Mouse (Mus musculus) forebrain, embryonic 15.5 days (tissue): ENCODE measurements around the gene Golgb1. TPM values are rescaled to one million over a fixed set of nuclear protein-coding genes. Genes with fewer than 3 reads are reported as not detected.
A peak's percentile ranks its signal among the peaks of the same experiment; 100 is the strongest.

ENCODE experiments used
- ATAC-seq: fragments of 200-750 bp; cut with Nextera tagmentation; replicated peaks from 2 replicates; pipeline ENCODE4 v1.8.0; 2017; ENCODE audit warnings: mild to moderate bottlenecking, moderate TSS enrichment, moderate library complexity
- H3K27ac ChIP-seq: fragments of 300-500 bp; sonication (generic); replicated peaks from 2 replicates; pipeline ENCODE4 v1.5.1; 2015; ENCODE audit warnings: mild to moderate bottlenecking, inconsistent platforms
- H3K27me3 ChIP-seq: fragments of 300-500 bp; sonication (generic); 2 replicates; pipeline ENCODE4 v1.6.1; 2015; ENCODE audit warnings: inconsistent platforms
- H3K36me3 ChIP-seq: fragments of 300-500 bp; sonication (generic); 2 replicates; pipeline ENCODE4 v1.6.1; 2015; ENCODE audit warnings: mild to moderate bottlenecking, inconsistent platforms
- H3K4me1 ChIP-seq: fragments of 300-500 bp; sonication (generic); 2 replicates; pipeline ENCODE4 v1.6.1; 2015; ENCODE audit warnings: inconsistent platforms
- H3K4me2 ChIP-seq: fragments of 300-500 bp; sonication (generic); replicated peaks from 2 replicates; pipeline ENCODE4 v1.6.1; 2015; ENCODE audit warnings: mild to moderate bottlenecking, inconsistent platforms
- H3K4me3 ChIP-seq: fragments of 300-500 bp; sonication (generic); 2 replicates; pipeline ENCODE4 v1.5.1; 2015; ENCODE audit warnings: mild to moderate bottlenecking, inconsistent platforms
- H3K9ac ChIP-seq: fragments of 300-500 bp; sonication (generic); replicated peaks from 2 replicates; pipeline ENCODE4 v1.6.1; 2015; ENCODE audit warnings: mild to moderate bottlenecking, inconsistent platforms
- H3K9me3 ChIP-seq: fragments of 300-500 bp; sonication (generic); 2 replicates; pipeline ENCODE4 v1.6.1; 2016; ENCODE audit warnings: inconsistent platforms
- WGBS: fragments of 180-500 bp; shearing (Covaris S2); methylation state at CpG from one replicate; pipeline ENCODE4 v1.1.7; 2015; ENCODE audit warnings: mixed read lengths; 5-methylcytosine and 5-hydroxymethylcytosine counted together
- polyA plus RNA-seq: library from polyadenylated mRNA; unstranded; fragments of >200 nt; fragmentation: Nextera tagmentation; extraction: Ambion mirVana; gene quantifications from 2 replicates; pipeline ENCODE4 v1.2.1, GENCODE M21; 2015

The Golgb1 gene
- polyA plus RNA-seq, 1 experiment from 2014 or later, result 91.9 TPM

DNA sequence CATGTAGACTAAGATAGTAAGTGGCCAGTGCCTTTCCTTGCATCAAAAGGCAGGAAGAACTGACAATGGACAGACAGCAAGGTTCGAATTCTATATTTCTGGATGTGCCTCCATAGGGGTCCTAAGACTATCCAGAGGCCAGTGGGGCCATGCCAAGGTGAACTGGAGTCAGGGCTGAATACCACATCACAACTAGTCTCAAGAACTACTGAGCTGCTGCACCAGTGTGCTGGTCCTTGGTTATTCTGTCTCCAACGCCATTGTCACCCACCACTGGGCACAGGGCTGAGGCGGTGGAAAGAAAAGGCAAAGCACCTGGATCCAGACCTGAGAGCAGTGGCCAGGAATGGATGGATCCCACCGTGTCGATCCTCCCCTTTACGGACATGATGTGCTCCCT is 57.6 kb downstream of the Golgb1 start:
- Histone ChIP-seq H3K4me3 (no peak overlapping the region), H3K4me2 (no peak overlapping the region), H3K9me3 (no peaks in the 10 kb centered on the region), H3K36me3 (peaks cover 46% of the 10 kb centered on the region), H3K27ac (no peak overlapping the region), H3K4me1 (no peaks in the 10 kb centered on the region), H3K9ac (no peak overlapping the region), H3K27me3 (no peaks in the 10 kb centered on the region)
- 93% methylated on average over 6 of the region's 6 CpGs for WGBS
- no peak for ATAC-seq

DNA sequence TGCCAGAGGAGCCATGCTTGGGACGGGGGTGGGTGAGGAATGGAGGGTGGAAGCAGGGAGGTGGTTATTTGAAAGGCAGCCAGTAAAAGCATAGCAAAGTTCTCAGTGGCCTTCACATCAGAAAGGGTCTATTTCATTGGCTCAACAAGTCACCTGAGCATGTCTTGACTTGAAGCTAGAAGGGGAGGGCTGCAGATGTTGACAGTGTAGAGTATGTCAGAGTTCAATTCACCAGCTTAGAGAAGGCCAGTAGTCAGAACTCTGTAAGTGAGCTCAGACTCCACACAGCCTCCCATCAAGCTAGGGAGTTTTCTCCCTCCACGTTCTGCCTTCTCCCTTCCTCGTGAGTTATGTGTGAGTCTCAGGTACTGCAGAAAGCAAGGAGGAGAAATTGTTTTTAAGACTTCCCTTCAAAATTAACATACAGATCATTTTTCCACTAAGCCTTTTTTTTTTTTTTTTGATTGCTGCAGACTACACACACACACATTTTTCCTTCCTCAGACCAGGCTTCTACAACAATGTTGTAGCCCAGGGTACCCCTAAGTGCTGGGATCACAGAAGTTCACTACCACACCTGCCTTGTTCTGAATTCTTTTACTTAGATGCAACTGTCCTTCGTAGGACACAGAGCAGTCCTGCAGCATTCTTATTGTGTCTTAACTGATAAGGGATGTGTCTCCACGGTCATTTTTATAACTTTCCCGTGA is 59.3 kb downstream of the Golgb1 start:
- H3K4me3 ChIP-seq, result no peak overlapping the region
- no peak for ATAC-seq
- no peaks in the 10 kb centered on the region for H3K4me1 ChIP-seq
- H3K27me3 ChIP-seq, result no peaks in the 10 kb centered on the region
- H3K9ac ChIP-seq, result no peak overlapping the region
- H3K9me3 ChIP-seq, result no peaks in the 10 kb centered on the region
- no peak overlapping the region for H3K4me2 ChIP-seq
- H3K36me3 ChIP-seq, result peaks cover 28% of the 10 kb centered on the region
- 87% methylated on average over 6 of the region's 6 CpGs for WGBS
- H3K27ac ChIP-seq, result no peak overlapping the region

DNA sequence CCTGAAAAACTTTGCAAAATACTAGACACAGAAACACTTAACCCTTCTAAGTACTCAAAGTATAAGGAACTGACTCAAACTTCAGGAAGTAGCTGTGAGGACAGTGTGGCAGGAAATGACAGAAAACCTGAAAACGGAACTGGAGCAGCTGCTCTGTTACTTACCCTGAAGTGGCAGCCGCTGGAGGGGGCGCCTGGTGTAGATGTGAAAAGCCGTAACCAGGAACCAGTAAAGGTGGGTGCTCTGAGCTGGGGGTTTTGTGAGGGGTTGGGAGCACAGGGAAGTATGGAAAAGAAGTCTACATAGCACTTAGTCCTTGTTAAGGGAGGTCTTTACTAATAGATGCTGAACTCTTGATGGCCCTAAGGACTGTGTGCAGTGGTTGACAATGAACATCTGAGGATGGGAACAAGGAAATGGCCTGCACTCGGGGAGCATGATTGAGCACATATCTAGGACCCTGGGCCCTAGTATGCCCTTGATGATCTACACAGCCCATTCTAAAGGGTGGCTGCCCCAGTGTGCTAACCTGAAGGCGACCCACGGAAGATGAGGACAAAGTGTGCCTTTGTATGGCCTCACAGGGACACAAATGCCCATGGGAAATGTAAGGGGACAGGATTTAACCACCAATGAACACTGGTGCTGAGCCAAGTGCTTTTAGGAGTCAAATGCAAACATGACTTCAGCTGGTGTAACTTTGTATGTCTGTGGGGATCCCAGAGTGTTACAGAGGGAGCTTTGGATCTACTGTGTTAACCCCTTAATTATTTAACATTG is 60.1 kb downstream of the Golgb1 start, which contains the start of gene Hcls1:
Gene Hcls1 (plus strand): TSS at position 143 of the 780 bp plus-strand sequence.
- Histone ChIP-seq H3K9ac (no peak within 1 kb of the TSS), H3K4me3 (no peak within 1 kb of the TSS), H3K4me1 (no peaks in the 10 kb centered on the region), H3K9me3 (no peaks in the 10 kb centered on the region), H3K36me3 (peaks cover 21% of the 10 kb centered on the region), H3K27ac (no peak within 1 kb of the TSS), H3K4me2 (no peak within 1 kb of the TSS), H3K27me3 (no peaks in the 10 kb centered on the region)
- WGBS, result 78% methylated on average over 7 of the region's 7 CpGs
- no peak for ATAC-seq

DNA sequence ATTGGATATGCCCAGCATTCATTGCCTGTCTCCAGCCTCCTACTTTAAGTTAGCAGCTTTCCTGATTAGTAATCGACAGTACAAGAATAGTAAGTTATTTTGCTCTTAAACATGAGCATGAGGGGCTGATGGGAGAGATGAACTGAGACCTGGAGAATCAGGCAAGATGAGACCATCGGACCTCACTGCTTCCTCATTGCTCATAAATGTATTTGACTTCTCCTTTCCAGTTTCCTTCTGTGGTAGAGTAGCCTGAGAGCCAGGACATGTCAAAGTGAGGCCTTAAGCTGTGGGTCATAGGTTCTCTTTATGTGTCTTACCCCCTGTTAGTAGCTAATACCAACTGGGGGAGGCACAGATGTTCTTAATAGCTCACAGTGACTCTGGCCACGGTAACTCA is 60.9 kb downstream of the Golgb1 start:
- no peak overlapping the region for H3K9ac ChIP-seq
- peaks cover 14% of the 10 kb centered on the region for H3K36me3 ChIP-seq
- no peaks in the 10 kb centered on the region for H3K9me3 ChIP-seq
- H3K4me3 ChIP-seq, result no peak overlapping the region
- no peaks in the 10 kb centered on the region for H3K27me3 ChIP-seq
- ATAC-seq, result no peak
- H3K4me1 ChIP-seq, result no peaks in the 10 kb centered on the region
- H3K27ac ChIP-seq, result no peak overlapping the region
- WGBS, result 91% methylated on average over 3 of the region's 3 CpGs
- H3K4me2 ChIP-seq, result no peak overlapping the region

DNA sequence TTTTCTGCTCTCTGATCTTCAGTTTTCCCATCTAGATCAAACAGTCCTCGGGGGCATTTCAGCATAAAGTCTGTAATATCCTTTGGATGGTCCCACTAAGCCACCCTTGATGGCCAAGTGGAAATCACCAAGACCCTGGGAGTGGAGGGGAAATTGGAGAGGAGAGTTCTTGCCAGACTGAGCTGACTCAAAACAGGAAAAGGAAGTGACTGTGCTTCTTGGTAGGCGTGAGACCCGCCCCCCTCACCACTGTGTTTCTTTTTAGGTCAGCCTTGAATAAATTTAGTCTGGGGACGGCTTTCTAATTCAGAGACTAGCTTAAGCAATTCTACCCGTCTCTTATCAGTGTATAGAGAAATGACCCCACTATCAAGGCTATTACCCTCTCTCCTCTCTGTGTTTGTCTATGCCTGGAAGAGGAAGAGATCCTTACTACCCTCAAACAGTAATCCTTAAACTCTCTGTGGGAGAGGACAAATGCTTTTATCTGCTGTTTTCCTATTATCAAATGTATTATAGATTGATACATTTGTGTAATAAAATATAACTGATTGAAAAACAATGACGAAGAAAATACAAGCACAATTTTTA is 66.3 kb downstream of the Golgb1 start:
- 83% methylated on average over 6 of the region's 6 CpGs for WGBS
- no peak for ATAC-seq
- H3K4me3 ChIP-seq, result no peak overlapping the region
- no peak overlapping the region for H3K9ac ChIP-seq
- peaks cover 4% of the 10 kb centered on the region; the same call in 1 of the 2 replicates for H3K4me1 ChIP-seq
- H3K27ac ChIP-seq, result no peak overlapping the region
- no peaks in the 10 kb centered on the region for H3K36me3 ChIP-seq
- H3K4me2 ChIP-seq, result no peak overlapping the region
- no peaks in the 10 kb centered on the region for H3K9me3 ChIP-seq
- no peaks in the 10 kb centered on the region for H3K27me3 ChIP-seq

DNA sequence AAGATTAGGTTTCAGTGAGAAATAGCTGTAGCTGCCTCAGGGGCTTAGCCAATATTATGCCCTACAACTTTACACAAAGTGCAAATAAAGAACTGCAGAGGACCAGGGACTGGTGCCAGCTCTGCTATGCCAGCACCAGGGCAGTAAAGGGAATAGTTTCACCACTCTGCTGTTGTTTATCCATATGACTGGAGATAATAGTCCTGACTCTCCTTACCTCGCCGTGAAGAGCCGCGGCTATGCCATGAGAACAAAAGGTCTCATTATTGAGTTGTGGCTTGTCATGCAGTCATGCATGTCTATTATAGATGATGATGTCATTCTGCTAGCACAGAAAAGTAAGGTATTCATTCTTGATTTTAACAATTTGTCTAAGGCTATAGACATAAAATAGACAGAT is 67.0 kb downstream of the Golgb1 start:
- Histone ChIP-seq H3K9ac (no peak overlapping the region), H3K36me3 (no peaks in the 10 kb centered on the region), H3K4me2 (no peak overlapping the region), H3K4me3 (no peak overlapping the region), H3K27me3 (no peaks in the 10 kb centered on the region), H3K27ac (no peak overlapping the region), H3K4me1 (peaks cover 4% of the 10 kb centered on the region; the same call in 1 of the 2 replicates), H3K9me3 (no peaks in the 10 kb centered on the region)
- 36% methylated on average over 4 of the region's 4 CpGs for WGBS
- no peak for ATAC-seq

DNA sequence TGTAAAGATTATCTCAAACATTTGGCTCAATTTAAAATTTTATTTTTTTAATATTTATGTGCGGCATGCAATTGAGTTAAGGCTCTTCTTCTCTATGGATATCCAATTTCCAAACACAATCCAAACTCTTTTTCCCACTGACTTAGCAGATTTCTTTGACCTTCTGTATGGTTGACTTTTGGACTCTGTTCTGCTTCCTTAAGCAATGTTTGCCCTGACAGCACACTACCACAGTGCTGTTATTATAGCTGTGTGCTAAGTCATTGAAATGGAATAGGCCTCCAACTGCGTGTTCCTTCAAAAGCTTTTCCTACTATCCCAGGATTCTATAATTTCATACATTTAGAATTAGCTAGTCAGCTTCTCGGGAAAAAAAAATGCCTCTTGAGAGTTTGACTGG is 68.7 kb downstream of the Golgb1 start:
- no peaks in the 10 kb centered on the region for H3K27me3 ChIP-seq
- H3K4me1 ChIP-seq, result peaks cover 4% of the 10 kb centered on the region; the same call in 1 of the 2 replicates
- 89% methylated on average over 3 of the region's 3 CpGs for WGBS
- no peak for ATAC-seq
- H3K27ac ChIP-seq, result no peak overlapping the region
- no peaks in the 10 kb centered on the region for H3K36me3 ChIP-seq
- no peak overlapping the region for H3K9ac ChIP-seq
- H3K4me2 ChIP-seq, result no peak overlapping the region
- H3K9me3 ChIP-seq, result no peaks in the 10 kb centered on the region
- no peak overlapping the region for H3K4me3 ChIP-seq

DNA sequence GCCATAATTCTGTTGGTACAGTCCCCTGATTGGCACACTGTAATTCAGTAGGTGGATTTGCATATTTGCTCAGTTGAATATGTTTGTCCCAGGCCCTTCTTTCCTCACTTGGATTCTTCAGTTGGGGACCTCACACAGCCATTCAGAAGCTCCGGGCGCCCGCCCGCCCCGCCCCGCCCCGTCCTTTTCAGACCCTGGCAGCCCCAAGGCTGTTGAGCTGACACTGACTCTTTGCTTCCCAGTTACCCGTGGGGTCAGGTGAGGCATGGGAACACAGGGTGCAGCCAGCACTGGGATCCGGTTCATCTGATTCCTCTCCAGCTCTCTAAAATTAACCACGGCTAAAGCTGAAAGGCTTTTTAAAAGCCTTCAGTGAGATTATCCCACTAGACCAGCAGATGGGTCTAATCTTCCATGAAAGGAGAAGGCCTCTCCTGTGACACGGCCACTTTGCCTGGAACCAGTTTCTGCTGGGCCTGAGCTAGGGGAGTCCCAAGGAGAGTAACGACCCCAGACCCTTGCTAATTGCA is 70.0 kb downstream of the Golgb1 start:
- 11% methylated on average over 12 of the region's 12 CpGs for WGBS
- no peaks in the 10 kb centered on the region for H3K9me3 ChIP-seq
- no peaks in the 10 kb centered on the region for H3K36me3 ChIP-seq
- H3K4me1 ChIP-seq, result peaks cover 4% of the 10 kb centered on the region; the same call in 1 of the 2 replicates
- no peak overlapping the region for H3K27ac ChIP-seq
- H3K27me3 ChIP-seq, result no peaks in the 10 kb centered on the region
- no peak overlapping the region for H3K4me2 ChIP-seq
- H3K4me3 ChIP-seq, result no peak overlapping the region
- no peak overlapping the region for H3K9ac ChIP-seq
- peak; percentile 48; the same call in 1 of the 2 replicates for ATAC-seq

DNA sequence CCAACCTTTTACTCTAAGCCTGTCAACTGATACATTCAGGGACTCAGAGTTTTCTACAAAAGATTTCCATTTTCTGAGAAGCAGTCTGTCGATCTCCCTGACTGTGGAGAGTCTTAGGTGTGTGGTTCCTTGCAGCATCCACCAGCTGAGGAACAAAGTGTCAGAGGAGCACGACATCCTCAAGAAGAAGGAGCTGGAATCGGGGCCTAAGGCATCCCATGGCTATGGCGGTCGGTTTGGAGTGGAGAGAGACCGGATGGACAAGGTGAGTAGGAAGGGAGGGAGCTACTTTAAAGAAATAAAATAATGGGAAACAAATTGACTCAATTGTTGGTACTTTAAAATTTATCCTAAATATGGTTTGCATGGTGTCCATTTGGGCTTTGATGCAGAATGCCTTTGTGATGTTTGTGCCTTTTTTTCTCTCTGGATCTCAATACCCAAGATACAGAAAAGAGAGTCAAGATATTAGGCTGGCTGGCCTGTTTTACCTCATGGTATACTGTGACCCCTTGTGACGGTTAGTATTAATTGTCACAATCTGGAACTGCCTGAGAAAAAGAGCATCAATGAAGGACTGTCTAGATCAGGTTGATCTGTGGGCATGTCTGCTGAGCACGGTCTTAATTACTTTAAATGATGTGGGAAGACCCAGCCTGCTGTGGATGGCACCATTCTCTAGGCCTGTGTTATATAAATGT is 71.7 kb downstream of the Golgb1 start:
- H3K36me3 ChIP-seq, result no peaks in the 10 kb centered on the region
- H3K4me1 ChIP-seq, result peaks cover 4% of the 10 kb centered on the region; the same call in 1 of the 2 replicates
- no peak overlapping the region for H3K27ac ChIP-seq
- H3K9ac ChIP-seq, result no peak overlapping the region
- WGBS, result 86% methylated on average over 8 of the region's 8 CpGs
- no peak overlapping the region for H3K4me2 ChIP-seq
- ATAC-seq, result no peak
- H3K27me3 ChIP-seq, result no peaks in the 10 kb centered on the region
- no peak overlapping the region for H3K4me3 ChIP-seq
- no peaks in the 10 kb centered on the region for H3K9me3 ChIP-seq

DNA sequence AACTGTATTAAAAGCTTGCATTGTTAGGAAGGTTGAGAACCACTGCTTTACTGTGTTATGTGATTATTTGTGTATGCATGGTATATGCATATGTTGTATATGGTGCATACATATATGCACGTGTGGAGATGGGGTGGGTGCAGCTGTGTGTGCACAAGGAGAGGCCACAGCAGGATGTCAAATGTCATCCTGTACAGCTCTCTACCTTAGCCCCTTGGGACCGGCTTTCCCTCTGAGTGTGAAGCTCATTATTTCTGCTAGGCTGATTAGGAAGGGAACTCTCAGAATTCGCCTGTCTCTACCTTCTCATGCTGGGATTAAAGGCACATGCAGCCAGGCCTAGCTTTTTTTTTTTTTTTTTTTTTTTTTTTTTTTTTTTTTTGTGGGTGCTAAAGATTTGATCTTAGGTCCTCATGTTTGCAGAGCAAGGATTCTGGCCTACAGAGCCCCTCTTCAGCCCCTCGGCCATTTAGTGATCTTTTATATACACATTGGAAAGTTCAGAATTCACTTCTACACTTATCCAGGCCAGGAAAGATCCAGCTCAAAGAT is 72.8 kb downstream of the Golgb1 start:
- Histone ChIP-seq H3K27me3 (no peaks in the 10 kb centered on the region), H3K9ac (no peak overlapping the region), H3K4me1 (peaks cover 4% of the 10 kb centered on the region; the same call in 1 of the 2 replicates), H3K4me3 (no peak overlapping the region), H3K4me2 (no peak overlapping the region), H3K9me3 (no peaks in the 10 kb centered on the region), H3K36me3 (no peaks in the 10 kb centered on the region), H3K27ac (no peak overlapping the region)
- WGBS, result 49% methylated on average over 4 of the region's 4 CpGs
- ATAC-seq, result no peak

DNA sequence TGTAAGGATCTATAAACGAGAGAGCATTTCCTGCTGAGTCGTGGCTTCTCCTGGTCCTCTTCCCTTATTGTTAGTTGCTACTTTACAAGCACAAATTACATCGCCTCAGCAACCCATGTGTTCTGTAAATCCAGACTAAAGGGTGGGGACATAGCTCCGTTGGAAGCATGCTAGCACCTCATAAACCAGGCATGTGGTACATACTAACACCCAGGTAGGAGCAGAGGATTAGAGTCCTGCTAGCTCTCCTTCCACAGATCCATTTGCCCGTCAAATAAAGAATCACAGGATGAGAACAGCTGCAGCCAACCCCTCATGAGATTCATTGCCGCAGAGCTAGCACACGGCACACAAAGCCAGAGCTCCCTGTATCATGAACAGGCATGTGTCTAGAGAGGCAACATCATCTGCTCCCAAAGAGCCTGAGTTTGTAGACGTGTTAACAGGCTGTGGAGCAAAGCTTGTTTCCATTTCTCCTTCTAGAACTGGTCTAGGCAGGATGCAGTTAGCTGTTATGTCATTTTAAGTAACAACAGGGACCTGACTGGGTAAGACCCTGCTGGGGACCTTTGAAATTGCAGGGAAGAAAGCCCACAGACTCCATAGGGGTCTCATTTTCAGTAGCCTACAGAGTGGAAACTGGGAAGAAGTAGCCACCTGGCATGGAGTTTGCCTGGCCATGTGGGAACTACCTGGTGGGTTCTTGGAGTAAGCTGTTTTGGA is 74.8 kb downstream of the Golgb1 start:
- Histone ChIP-seq H3K36me3 (no peaks in the 10 kb centered on the region), H3K4me3 (no peak overlapping the region), H3K27me3 (no peaks in the 10 kb centered on the region), H3K9ac (no peak overlapping the region), H3K4me2 (no peak overlapping the region), H3K27ac (no peak overlapping the region), H3K4me1 (peaks cover 3% of the 10 kb centered on the region; the same call in 1 of the 2 replicates), H3K9me3 (no peaks in the 10 kb centered on the region)
- no peak for ATAC-seq
- WGBS, result 62% methylated on average over 8 of the region's 8 CpGs
